Mouse (Mus musculus) activated CD4-positive, CD25-positive, alpha-beta regulatory T cell (primary cell): Measurements from ENCODE around the gene Slc12a5. TPM values are rescaled to one million over a fixed set of nuclear protein-coding genes. Genes with fewer than 3 reads are reported as not detected.

ENCODE experiments used
- polyA plus RNA-seq, 2 experiments: library from polyadenylated mRNA; unstranded; fragments of 100-300 nt; shearing (Covaris generic); gene quantifications; one replicate each; pipeline ENCODE4 v1.2.1; 2017

Gene Slc12a5
- under 1 TPM; 0.25 to 0.57 TPM for polyA plus RNA-seq

GRCm38 (mm10) chr2:164960716-164961441 is at the start of gene Slc12a5:
Slc12a5 (plus strand) TSS chr2:164960802.

DNA sequence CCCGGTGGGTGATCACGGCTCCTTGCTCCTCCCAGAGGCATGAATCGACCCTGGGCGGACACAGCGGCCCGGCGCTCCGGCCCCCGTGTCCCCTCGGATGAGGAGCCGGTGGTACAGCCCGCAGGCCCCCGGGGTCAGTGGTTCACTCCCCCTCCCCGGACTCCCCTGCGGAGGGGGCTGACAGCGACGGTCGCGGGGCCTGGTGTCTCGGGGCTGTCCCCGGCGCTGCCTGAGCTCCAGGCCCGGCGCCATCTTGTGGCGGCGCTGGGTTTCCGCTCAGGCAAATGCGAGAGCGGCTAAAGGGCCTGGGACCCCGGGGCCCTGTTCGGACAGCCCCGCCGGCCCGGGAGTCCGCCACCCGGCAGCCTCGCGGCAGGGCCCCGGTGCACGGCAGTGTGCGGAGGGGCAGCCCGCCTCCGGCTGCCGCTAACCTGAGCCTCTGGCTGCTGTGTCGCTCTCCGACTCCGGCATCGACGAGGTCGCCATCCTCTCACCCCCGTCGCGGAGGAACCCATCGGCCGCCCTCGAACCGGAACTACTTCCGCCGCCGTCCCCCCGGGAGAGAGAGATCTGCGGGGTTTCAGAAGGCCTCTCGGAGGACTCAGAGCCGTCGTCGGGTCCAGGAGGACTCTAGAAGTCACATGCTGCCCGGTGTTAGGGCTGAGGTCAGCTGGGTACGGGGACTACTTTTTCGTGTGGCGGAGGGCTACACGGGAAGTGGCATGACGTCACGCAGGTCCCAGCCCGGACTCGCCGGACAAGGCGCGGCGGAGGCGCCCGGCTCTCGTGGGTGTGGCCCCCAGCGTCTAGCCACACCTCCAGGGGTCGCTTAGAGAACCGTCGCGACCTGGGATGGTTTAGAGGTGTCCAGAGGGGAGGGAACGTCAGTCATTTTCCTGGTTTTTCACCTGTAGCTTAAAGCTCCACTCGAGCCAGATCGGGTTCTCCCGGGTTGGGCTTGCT is 49.2 kb upstream of the Slc12a5 start, which contains the start of gene Zfp335:
Zfp335 (minus strand) TSS at position 672 of the 963 bp plus-strand sequence.

DNA sequence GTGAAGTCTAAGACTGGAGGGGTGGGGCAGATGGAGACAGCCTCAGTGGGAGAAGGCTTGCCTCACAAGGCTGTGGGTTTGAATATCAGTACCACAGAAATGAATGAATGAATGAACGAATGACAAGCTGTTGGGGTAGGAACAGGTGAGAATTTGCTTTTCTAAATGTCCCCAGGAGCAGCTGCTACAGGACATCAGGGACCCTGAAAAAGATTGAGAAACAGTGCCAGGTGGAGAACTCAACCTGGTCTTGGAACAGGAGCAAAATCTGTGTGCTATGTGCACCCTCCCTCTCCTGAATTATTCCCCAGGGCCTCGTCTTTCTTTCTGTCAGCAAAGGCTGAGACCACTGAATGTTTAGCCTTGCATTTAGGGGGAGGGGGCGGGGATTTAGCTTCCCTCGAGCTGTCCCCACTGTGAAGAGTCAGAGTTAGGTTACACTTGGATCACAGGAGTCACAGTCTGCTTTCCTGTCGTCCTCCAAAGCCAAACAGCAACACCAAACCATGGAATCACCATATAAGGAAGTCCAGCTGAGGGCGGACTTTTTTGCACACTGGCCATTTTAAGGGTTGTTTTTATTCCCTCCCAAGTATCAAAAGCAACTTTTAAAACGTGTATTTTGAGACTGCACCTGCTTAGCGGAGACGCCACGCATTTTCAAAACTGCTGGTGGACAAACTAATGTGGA is 20.3 kb upstream of the Slc12a5 start, which contains the start of gene Mmp9:
Mmp9 (plus strand) TSS at position 641 of the 691 bp plus-strand sequence.

DNA sequence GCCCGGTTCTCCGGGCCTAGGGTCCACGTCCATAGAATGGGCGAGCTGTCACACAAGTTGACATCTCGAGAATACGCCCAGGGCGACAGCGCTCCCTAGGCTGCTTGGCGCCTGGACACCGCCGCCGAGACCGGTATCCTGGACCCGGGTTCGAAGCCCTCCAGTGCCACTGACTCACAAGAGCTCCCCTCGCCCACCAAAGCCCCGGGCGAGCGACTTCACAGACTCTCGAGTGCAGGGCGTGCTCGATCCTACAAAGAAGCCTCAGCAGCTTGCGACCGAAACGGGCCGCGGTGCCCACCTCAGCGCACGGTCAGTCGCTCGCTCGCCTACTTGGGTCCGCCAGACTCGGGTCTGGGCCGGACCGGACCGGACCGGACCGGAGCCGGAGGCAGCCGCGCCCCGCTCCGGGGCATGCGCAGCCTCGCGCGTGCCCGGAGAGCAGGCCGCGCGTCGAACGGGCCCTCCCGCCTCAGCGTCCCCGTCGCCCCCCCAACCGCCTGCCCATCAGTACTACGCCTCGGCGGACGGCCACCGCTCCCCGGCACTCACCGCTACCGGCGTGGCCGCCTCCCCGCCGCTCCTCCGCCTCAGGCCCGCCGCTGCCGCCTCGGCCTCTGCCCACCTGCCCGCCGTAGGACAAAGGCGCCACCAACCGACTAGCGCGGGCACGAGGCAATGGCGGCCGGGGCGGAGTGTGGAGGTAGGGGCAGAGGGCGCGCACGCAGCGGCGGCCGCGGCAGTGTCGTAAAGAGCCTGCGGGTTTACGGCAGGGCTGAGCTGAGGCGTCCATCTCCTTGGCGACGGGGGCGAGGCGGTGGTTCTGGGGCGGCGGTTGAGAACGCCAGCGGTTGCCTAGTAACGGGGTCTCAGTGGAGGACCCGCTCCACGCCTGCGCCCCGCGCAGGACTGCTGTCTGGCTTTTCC is 73.8 kb downstream of the Slc12a5 start, which contains the start of gene Ncoa5:
Ncoa5 (minus strand) TSS at position 737 of the 927 bp plus-strand sequence.

Other genes starting within 250 kb of the Slc12a5 start
- not detected for gene Spint5, start 245.5 kb upstream of the Slc12a5 start, polyA plus RNA-seq
- gene Wfdc3, start 214.9 kb upstream of the Slc12a5 start, polyA plus RNA-seq, result under 1 TPM in 1 of 2 experiments, not detected in 1; 0.49 TPM
- 10 to 100 TPM; 64.6 to 68.8 TPM for gene Dnttip1, start 214.8 kb upstream of the Slc12a5 start, polyA plus RNA-seq
- gene Ube2c, start 190.9 kb upstream of the Slc12a5 start, polyA plus RNA-seq, result 10 to 100 TPM; 20.3 to 34.2 TPM
- gene Tnnc2, start 180.8 kb upstream of the Slc12a5 start, polyA plus RNA-seq, result not detected
- 10 to 100 TPM in 1 of 2 experiments, 1 to 10 TPM in 1; 7.8 to 11.3 TPM for gene Snx21, start 175.0 kb upstream of the Slc12a5 start, polyA plus RNA-seq
- gene Acot8, start 155.9 kb upstream of the Slc12a5 start, polyA plus RNA-seq, result 10 to 100 TPM; 43.0 to 44.5 TPM
- 1 to 10 TPM; 4.5 to 9.6 TPM for gene Zswim3, start 155.7 kb upstream of the Slc12a5 start, polyA plus RNA-seq
- 10 to 100 TPM; 16.1 to 16.4 TPM for gene Zswim1, start 138.1 kb upstream of the Slc12a5 start, polyA plus RNA-seq
- gene Spata25, start 132.3 kb upstream of the Slc12a5 start, polyA plus RNA-seq, result under 1 TPM in 1 of 2 experiments, not detected in 1; 0.67 TPM
- 100 to 1,000 TPM; 220 to 295 TPM for gene Ctsa, start 127.9 kb upstream of the Slc12a5 start, polyA plus RNA-seq
- 1 to 10 TPM; 1.6 to 2.6 TPM for gene Neurl2, start 127.3 kb upstream of the Slc12a5 start, polyA plus RNA-seq
- gene Pltp, start 103.1 kb upstream of the Slc12a5 start, polyA plus RNA-seq, result 1 to 10 TPM; 2.9 to 7.1 TPM
- gene Pcif1, start 81.5 kb upstream of the Slc12a5 start, polyA plus RNA-seq, result 100 to 1,000 TPM; 130 to 134 TPM
- gene Zfp335, start 49.0 kb upstream of the Slc12a5 start, polyA plus RNA-seq, result 10 to 100 TPM; 21.9 to 32.6 TPM
- 10 to 100 TPM in 1 of 2 experiments, 1 to 10 TPM in 1; 1.6 to 46.3 TPM for gene Mmp9, start 20.0 kb upstream of the Slc12a5 start, polyA plus RNA-seq
- gene Ncoa5, start 74.1 kb downstream of the Slc12a5 start, polyA plus RNA-seq, result 10 to 100 TPM; 42.4 to 48.8 TPM
- gene Cd40, start 94.8 kb downstream of the Slc12a5 start, polyA plus RNA-seq, result 1 to 10 TPM in 1 of 2 experiments, under 1 TPM in 1; 0.67 to 3.4 TPM
- gene 1700025C18Rik, start 129.9 kb downstream of the Slc12a5 start, polyA plus RNA-seq, result not detected